Mouse (Mus musculus): ENCODE data around the gene Uhmk1. TPM values are rescaled to one million over a fixed set of nuclear protein-coding genes. Genes with fewer than 3 reads are reported as not detected.

The Uhmk1 gene
- total and polyA plus RNA-seq, 3 experiments, result 22.7 to 32.5 (median 25.0) TPM

GRCm38 (mm10) chr1:170185137-170185536 lies 30.1 kb downstream of the Uhmk1 start:
- no peaks in the 10 kb centered on the region for H3K36me3 ChIP-seq (replicated peaks in 1 of 2; ENCODE audit: control insufficient read depth in 1 of 2, insufficient read depth in 1 of 2, low read length in 1 of 2)
- no peak overlapping the region for H3K27ac ChIP-seq (ENCODE audit: insufficient read depth, low read depth)
- H3K9ac ChIP-seq (ENCODE audit: insufficient read depth, low read depth), result no peak overlapping the region
- TF ChIP-seq UBTF (IDR thresholded peaks at IDR 0.05; ENCODE audit: low read depth, low read length) (no peak), POLR2A (IDR thresholded peaks at IDR 0.05; ENCODE audit: low read depth, low read length) (no peak), ZKSCAN1 (IDR thresholded peaks at IDR 0.05; ENCODE audit: borderline replicate concordance, low read depth, low read length) (no peak)
- H3K79me2 ChIP-seq (replicated peaks; ENCODE audit: control insufficient read depth, extremely low read depth, insufficient read depth, poor library complexity, severe bottlenecking), result no peaks in the 10 kb centered on the region
- H3K4me1 ChIP-seq (ENCODE audit: control insufficient read depth in 1 of 2, insufficient read depth in 2 of 2), result peaks cover 2 to 4% of the 10 kb centered on the region in 2 experiments; a peak in 3 of 4 replicates
- dilution Hi-C loops (cut with MboI; ENCODE audit: extremely low pct_ligation_motif_present, extremely low pct_unique_long_range_greater_than_20kb, low sequenced_read_pairs), result no loop called here
- H3K27me3 ChIP-seq (replicated peaks), result no peaks in the 10 kb centered on the region
- H3K9me3 ChIP-seq (replicated peaks; ENCODE audit: low read length), result no peaks in the 10 kb centered on the region
- no peak for DNase-seq (ENCODE audit: extremely low read depth)
- no peak overlapping the region for H3K4me2 ChIP-seq (ENCODE audit: insufficient read depth, low read depth, poor library complexity, severe bottlenecking)
- H3K4me3 ChIP-seq (replicated peaks in 1 of 3; ENCODE audit: low read depth in 2 of 3, low read length in 2 of 3, poor library complexity in 1 of 3), result no peak overlapping the region
- in situ Hi-C loops (cut with MboI; ENCODE audit: low pct_ligation_motif_present, low pct_unique_long_range_greater_than_20kb, low sequenced_read_pairs), result no loop called here

DNA sequence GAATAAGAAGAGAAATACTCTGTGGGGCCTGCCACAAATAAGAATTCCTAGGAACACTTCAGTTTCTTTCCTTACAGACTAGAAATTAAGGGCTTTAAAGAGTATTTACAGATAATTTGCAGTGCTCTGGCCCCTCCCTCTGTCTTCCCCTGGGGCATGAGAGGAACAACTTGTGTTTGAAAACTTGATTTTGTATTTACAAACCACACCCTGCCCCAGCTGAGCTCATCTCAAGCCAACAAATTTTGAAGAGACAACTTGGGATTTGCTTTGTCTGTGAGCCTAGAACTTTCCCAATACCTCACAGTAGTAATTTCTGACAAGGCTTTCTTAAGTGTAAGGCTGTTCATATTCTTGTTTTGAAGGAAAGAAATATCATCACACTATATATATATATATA lies 32.5 kb downstream of the Uhmk1 start:
- Histone ChIP-seq H3K36me3 (replicated peaks in 1 of 2; ENCODE audit: control insufficient read depth in 1 of 2, insufficient read depth in 1 of 2, low read length in 1 of 2) (no peaks in the 10 kb centered on the region), H3K27ac (ENCODE audit: insufficient read depth, low read depth) (no peak overlapping the region), H3K9ac (ENCODE audit: insufficient read depth, low read depth) (no peak overlapping the region), H3K9me3 (replicated peaks; ENCODE audit: low read length) (no peaks in the 10 kb centered on the region), H3K4me1 (ENCODE audit: control insufficient read depth in 1 of 2, insufficient read depth in 2 of 2) (peaks cover 0 to 4% of the 10 kb centered on the region in 2 experiments; a peak in 2 of 4 replicates), H3K4me2 (ENCODE audit: insufficient read depth, low read depth, poor library complexity, severe bottlenecking) (no peak overlapping the region), H3K79me2 (replicated peaks; ENCODE audit: control insufficient read depth, extremely low read depth, insufficient read depth, poor library complexity, severe bottlenecking) (no peaks in the 10 kb centered on the region), H3K4me3 (replicated peaks in 1 of 3; ENCODE audit: low read depth in 2 of 3, low read length in 2 of 3, poor library complexity in 1 of 3) (no peak overlapping the region), H3K27me3 (replicated peaks) (no peaks in the 10 kb centered on the region)
- dilution Hi-C loops (cut with MboI; ENCODE audit: extremely low pct_ligation_motif_present, extremely low pct_unique_long_range_greater_than_20kb, low sequenced_read_pairs) (no loop called here), in situ Hi-C loops (cut with MboI; ENCODE audit: low pct_ligation_motif_present, low pct_unique_long_range_greater_than_20kb, low sequenced_read_pairs) (no loop called here)
- no peak for DNase-seq (ENCODE audit: extremely low read depth)
- TF ChIP-seq USF2 (conservative IDR thresholded peaks at IDR 0.05; ENCODE audit: low read depth, low read length), result no peak
- TF ChIP-seq RCOR1 (conservative IDR thresholded peaks at IDR 0.05; ENCODE audit: low read depth, low read length), result no peak
- no peak for TF ChIP-seq GABPA (IDR thresholded peaks at IDR 0.05; ENCODE audit: insufficient replicate concordance, low read depth, low read length)
- no peak for TF ChIP-seq KAT2A (IDR thresholded peaks at IDR 0.05; ENCODE audit: insufficient replicate concordance, low read length)
- no peak for TF ChIP-seq ZMIZ1 (IDR thresholded peaks at IDR 0.05; ENCODE audit: low read depth, low read length)
- TF ChIP-seq EP300 (IDR thresholded peaks at IDR 0.05; ENCODE audit: low read length), result no peak
- TF ChIP-seq MAFK (IDR thresholded peaks at IDR 0.05; ENCODE audit: insufficient replicate concordance, low read length), result no peak
- no peak for TF ChIP-seq MXI1 (IDR thresholded peaks at IDR 0.05; ENCODE audit: low read depth, low read length)
- TF ChIP-seq SMC3 (IDR thresholded peaks at IDR 0.05; ENCODE audit: low read depth, low read length), result no peak
- no peak for TF ChIP-seq MAX (IDR thresholded peaks at IDR 0.05; ENCODE audit: low read length)
- TF ChIP-seq PAX5 (IDR thresholded peaks at IDR 0.05; ENCODE audit: low read length), result no peak
- TF ChIP-seq POLR2A (IDR thresholded peaks at IDR 0.05; ENCODE audit: low read depth, low read length), result no peak
- no peak for TF ChIP-seq MEF2A (IDR thresholded peaks at IDR 0.05; ENCODE audit: borderline replicate concordance, low read depth, low read length)
- no peak for TF ChIP-seq NRF1 (IDR thresholded peaks at IDR 0.05; ENCODE audit: low read depth, low read length)
- no peak for TF ChIP-seq JUND (conservative IDR thresholded peaks at IDR 0.05; ENCODE audit: low read depth, low read length)
- no peak for TF ChIP-seq CHD1 (IDR thresholded peaks at IDR 0.05; ENCODE audit: low read depth, low read length)
- TF ChIP-seq ZKSCAN1 (IDR thresholded peaks at IDR 0.05; ENCODE audit: borderline replicate concordance, low read depth, low read length), result no peak
- no peak for TF ChIP-seq USF1 (IDR thresholded peaks at IDR 0.05; ENCODE audit: low read depth, low read length)
- no peak for TF ChIP-seq JUN (IDR thresholded peaks at IDR 0.05; ENCODE audit: insufficient read depth, low read depth, low read length)
- no peak for TF ChIP-seq HCFC1 (IDR thresholded peaks at IDR 0.05; ENCODE audit: low read depth, low read length)

All from CH12.LX (cell line).